In the genomic region with DNA sequence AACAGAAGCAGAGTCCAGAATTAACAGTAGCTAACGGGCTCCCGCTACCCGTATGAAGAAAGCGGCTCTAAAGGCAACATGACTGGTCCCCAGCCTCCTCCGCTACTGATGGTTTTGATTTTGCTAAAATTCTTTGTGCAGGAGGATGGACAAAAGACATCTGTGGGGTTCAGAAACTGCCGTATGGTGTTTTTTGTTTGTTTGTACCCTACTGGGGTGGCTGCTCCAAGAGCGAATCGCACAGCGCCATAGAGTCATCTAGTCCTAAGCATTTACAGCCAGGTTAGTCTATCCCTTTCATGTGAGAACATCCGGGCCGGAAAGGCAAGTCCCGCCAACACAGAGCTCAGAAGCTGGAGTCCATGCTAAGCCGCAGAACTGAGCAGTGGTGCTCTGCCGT, we compare ENCODE assay signal across 31 mouse cellular contexts. TPM values are rescaled to one million over a fixed set of nuclear protein-coding genes. Genes with fewer than 3 reads are reported as not detected.
DNase-seq lines count a peak whose midpoint lies in the region; ATAC-seq and TF ChIP-seq lines count a peak whose summit lies in the region.
"Had no signal": no experiment of that assay in that cellular context is flagged by ENCODE, and none has a peak within 500 bp of the region (broad histone marks: within the 10 kb centered on the region; RNA-seq: fewer than 3 reads in every experiment).

No protein-coding gene starts in this region.

- DNase-seq in layer of hippocampus, adult 11-12 months (ENCODE audit: low spot score) = peak; percentile 26
- DNase-seq in layer of hippocampus, adult 9-10 months (ENCODE audit: low spot score) = no peak
- DNase-seq in neural tube, embryonic 10.5 days (ENCODE audit: extremely low spot score, low spot score) = no peak
- no peak for DNase-seq in ES-E14 (ENCODE audit: low read depth, low spot score)
- no peak for DNase-seq in left cerebral cortex, postnatal 4 days
- DNase-seq: adrenal gland, postnatal 36 days; B cell, adult 2 months; cerebellum, adult 9-11 months; gastrocnemius, postnatal 10 days; heart, postnatal 14 days; kidney, postnatal 4 days; lung, embryonic 14.5 days; retina, postnatal 1 day; right cerebral cortex, postnatal 25 days; spleen, adult 18-20 months; thymus, postnatal 36 days had no signal

- 0 out of 2 replicates have a peak overlapping the region, but pooled peaks have one; percentile 3 for H3K4me2 ChIP-seq in neural tube, embryonic 15.5 days
- peak overlapping the region; percentile 26; the same call in 1 of the 2 replicates for H3K4me2 ChIP-seq in limb, embryonic 13.5 days (replicated peaks)
- H3K4me2 ChIP-seq: heart, embryonic 13.5 days; limb, embryonic 15.5 days; lung, embryonic 14.5 days; midbrain, embryonic 13.5 days; neural tube, embryonic 12.5 days had no signal

- no peak overlapping the region for H3K27ac ChIP-seq in neural tube, embryonic 15.5 days (replicated peaks)
- H3K27ac ChIP-seq in ES-E14 (ENCODE audit: insufficient read depth, low read depth, low read length, poor library complexity, severe bottlenecking) = no peak overlapping the region
- no peak overlapping the region for H3K27ac ChIP-seq in limb, embryonic 13.5 days
- H3K27ac ChIP-seq: forebrain, embryonic 10.5 days; heart, embryonic 13.5 days; limb, embryonic 15.5 days; liver, embryonic 14.5 days; midbrain, embryonic 13.5 days; neural tube, embryonic 12.5 days had no signal

- no peak overlapping the region for H3K9ac ChIP-seq in neural tube, embryonic 15.5 days (replicated peaks)
- no peak overlapping the region for H3K9ac ChIP-seq in ES-E14 (ENCODE audit: insufficient read depth, low read depth, low read length, poor library complexity, severe bottlenecking)
- no peak overlapping the region for H3K9ac ChIP-seq in limb, embryonic 13.5 days
- H3K9ac ChIP-seq: heart, embryonic 13.5 days; limb, embryonic 15.5 days; liver, embryonic 14.5 days; lung, embryonic 14.5 days; midbrain, embryonic 13.5 days; neural tube, embryonic 12.5 days had no signal

- no peak for ATAC-seq in neural tube, embryonic 15.5 days (ENCODE audit: low FRiP score)
- no peak for ATAC-seq in limb, embryonic 13.5 days (ENCODE audit: low FRiP score, low read depth)
- ATAC-seq: forebrain, embryonic 16.5 days; intestine, postnatal 0 days had no signal

- WGBS in neural tube, embryonic 15.5 days = 79% methylated on average over 14 of the region's 14 CpGs
- 65% methylated on average over 14 of the region's 14 CpGs for WGBS in limb, embryonic 13.5 days

- H3K9me3 ChIP-seq in neural tube, embryonic 15.5 days (replicated peaks) = no peaks in the 10 kb centered on the region
- H3K9me3 ChIP-seq in ES-E14 (ENCODE audit: control insufficient read depth, insufficient read depth, low read depth, low read length) = no peaks in the 10 kb centered on the region
- no peaks in the 10 kb centered on the region for H3K9me3 ChIP-seq in limb, embryonic 13.5 days
- H3K9me3 ChIP-seq: forebrain, embryonic 10.5 days; G1E; heart, embryonic 13.5 days; limb, embryonic 15.5 days; midbrain, embryonic 13.5 days; neural tube, embryonic 12.5 days had no signal

- H3K4me1 ChIP-seq in neural tube, embryonic 15.5 days = peaks cover 10% of the 10 kb centered on the region
- H3K4me1 ChIP-seq in ES-E14 (ENCODE audit: control insufficient read depth in 2 of 2, insufficient read depth in 2 of 2, low read length in 2 of 2, poor library complexity in 1 of 2) = no peaks in the 10 kb centered on the region; a peak in 1 of 4 replicates
- H3K4me1 ChIP-seq in limb, embryonic 13.5 days = peaks cover 25% of the 10 kb centered on the region
- H3K4me1 ChIP-seq: neural tube, embryonic 12.5 days had no signal

- no peaks in the 10 kb centered on the region for H3K27me3 ChIP-seq in neural tube, embryonic 15.5 days (replicated peaks)
- H3K27me3 ChIP-seq in limb, embryonic 13.5 days = peaks cover 4% of the 10 kb centered on the region; the same call in 1 of the 2 replicates
- H3K27me3 ChIP-seq: heart, embryonic 13.5 days; limb, embryonic 15.5 days; midbrain, embryonic 13.5 days; neural tube, embryonic 12.5 days had no signal

- no peaks in the 10 kb centered on the region for H3K36me3 ChIP-seq in neural tube, embryonic 15.5 days
- no peaks in the 10 kb centered on the region for H3K36me3 ChIP-seq in ES-E14 (ENCODE audit: control insufficient read depth, insufficient read depth, low read length, poor library complexity, severe bottlenecking)
- no peaks in the 10 kb centered on the region for H3K36me3 ChIP-seq in limb, embryonic 13.5 days
- H3K36me3 ChIP-seq: forebrain, embryonic 10.5 days; G1E; heart, embryonic 13.5 days; limb, embryonic 15.5 days; midbrain, embryonic 13.5 days; neural tube, embryonic 12.5 days had no signal

- H3K4me3 ChIP-seq in neural tube, embryonic 15.5 days (replicated peaks) = no peak overlapping the region
- H3K4me3 ChIP-seq in ES-E14 (ENCODE audit: insufficient read depth in 1 of 2, low read depth in 1 of 2, low read length in 2 of 2, poor library complexity in 1 of 2, severe bottlenecking in 1 of 2) = peak overlapping the region; percentile 17 to 27; a peak in 2 of 4 replicates
- no peak overlapping the region for H3K4me3 ChIP-seq in limb, embryonic 13.5 days
- H3K4me3 ChIP-seq: forebrain, embryonic 10.5 days; heart, embryonic 13.5 days; limb, embryonic 15.5 days; midbrain, embryonic 13.5 days; neural tube, embryonic 12.5 days had no signal

- intact Hi-C loops in left cerebral cortex, postnatal 4 days (cut with DNase I) = no loop called here

- in situ Hi-C loops in ES-E14 (cut with MboI; ENCODE audit: low sequenced_read_pairs in 2 of 2, unreplicated experiment in 2 of 2) = no loop called here

TF ChIP-seq in ES-E14, 5 proteins besides CTCF, POLR2A, EP300 and RAD21:
- TF ChIP-seq ZNF384 (IDR thresholded peaks at IDR 0.05; ENCODE audit: low read depth, low read length) (no peak), CHD2 (IDR thresholded peaks at IDR 0.05; ENCODE audit: low read depth, low read length) (no peak), ZC3H11A (IDR thresholded peaks at IDR 0.05; ENCODE audit: borderline replicate concordance, low read depth, low read length) (no peak), HCFC1 (IDR thresholded peaks at IDR 0.05; ENCODE audit: borderline replicate concordance, insufficient read depth, low read length) (no peak), MAFK (IDR thresholded peaks at IDR 0.05; ENCODE audit: insufficient read depth, low read depth, low read length) (no peak)

RNA-seq across cellular contexts. Expression of gene Slc26a4, which starts 27.7 kb away (rescaled TPM):
- polyA plus RNA-seq in neural tube, embryonic 15.5 days (2015; fragmentation: Nextera tagmentation; extraction: Ambion mirVana) = 0.08 TPM in 1 of 2 replicates, not detected in the other
- 0.11 TPM in 1 of 2 replicates, not detected in the other for total RNA-seq in ES-E14 (2012; rRNA removed)
- 0.08 TPM in 1 of 2 replicates, not detected in the other for polyA plus RNA-seq in limb, embryonic 13.5 days (2015; fragmentation: Nextera tagmentation; extraction: Ambion mirVana)
- 1 to 10 TPM in 1 of 2 experiments, under 1 TPM in 1; 0.40 to 1.0 TPM for total RNA-seq in left cerebral cortex, postnatal 4 days (2021)
- total RNA-seq: common myeloid progenitor, adult 5-6 weeks; granulocyte monocyte progenitor cell, adult 5-6 weeks; megakaryocyte, adult 5-6 weeks had no signal
- polyA plus RNA-seq: forebrain, embryonic 10.5 days; forebrain, embryonic 16.5 days; G1E; hindbrain, embryonic 11.5 days; limb, embryonic 15.5 days; liver, embryonic 14.5 days; lung, embryonic 14.5 days; neural tube, embryonic 12.5 days had no signal

RNA-seq across cellular contexts. Expression of gene Cbll1, which starts 32.6 kb away (rescaled TPM):
- 13.2 and 16.5 TPM in 2 replicates for polyA plus RNA-seq in neural tube, embryonic 15.5 days (2015; fragmentation: Nextera tagmentation; extraction: Ambion mirVana)
- total RNA-seq in ES-E14 (2012; rRNA removed) = 5.8 and 6.6 TPM in 2 replicates
- polyA plus RNA-seq in limb, embryonic 13.5 days (2015; fragmentation: Nextera tagmentation; extraction: Ambion mirVana) = 13.6 and 14.4 TPM in 2 replicates
- total RNA-seq in left cerebral cortex, postnatal 4 days (2021) = 10 to 100 TPM; 31.0 to 31.2 TPM

Comparison
In these comparisons a context has a peak if more than half of its experiments do, and no peak if none do; other contexts are left out.
1. H3K4me3 ChIP-seq: peak in ES-E14 (2 of 2); none in neural tube, embryonic 15.5 days (single experiment) and limb, embryonic 13.5 days (single experiment).